24 mouse cellular contexts compared by ENCODE assay signal in the genomic region with DNA sequence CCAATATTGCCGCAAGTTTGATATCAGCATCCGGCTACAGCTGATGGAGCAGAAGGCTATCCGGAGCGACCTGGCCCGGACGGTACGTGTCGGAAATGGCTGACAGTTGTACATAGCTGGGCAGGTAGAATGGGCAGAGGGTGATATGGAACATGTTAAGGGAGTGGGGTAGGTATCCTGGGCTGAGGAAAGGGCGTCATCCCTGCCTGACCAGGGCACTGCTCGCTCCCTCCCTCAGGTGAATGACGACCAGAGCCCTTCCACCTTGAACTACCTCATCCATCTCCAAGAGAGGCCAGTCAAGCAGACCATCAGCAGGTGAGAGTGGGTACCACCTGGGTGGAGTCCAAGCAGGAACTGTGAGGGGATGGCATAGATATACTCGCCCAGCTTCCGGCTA. TPM values are rescaled to one million over a fixed set of nuclear protein-coding genes. Genes with fewer than 3 reads are reported as not detected.
DNase-seq lines count a peak whose midpoint lies in the region; ATAC-seq lines count a peak whose summit lies in the region.
"Had no signal": no experiment of that assay in that cellular context is flagged by ENCODE, and none has a peak within 500 bp of the region (broad histone marks: within the 10 kb centered on the region; RNA-seq: fewer than 3 reads in every experiment).

No protein-coding gene starts in this region.

- no peak overlapping the region for H3K9ac ChIP-seq in kidney, embryonic 14.5 days (ENCODE audit: low read depth, low read length)
- H3K9ac ChIP-seq: embryonic facial prominence, embryonic 13.5 days; hindbrain, embryonic 14.5 days; intestine, embryonic 15.5 days; liver, postnatal 0 days; neural tube, embryonic 15.5 days had no signal

- no peaks in the 10 kb centered on the region for H3K9me3 ChIP-seq in heart, embryonic 10.5 days
- H3K9me3 ChIP-seq in kidney, embryonic 14.5 days (ENCODE audit: control insufficient read depth, low read length), result no peaks in the 10 kb centered on the region
- 0 out of 2 replicates have a peak, but pooled peaks cover 5% of the 10 kb centered on the region for H3K9me3 ChIP-seq in megakaryocyte, embryonic 14.5 days
- H3K9me3 ChIP-seq: embryonic facial prominence, embryonic 13.5 days; intestine, embryonic 15.5 days; neural tube, embryonic 15.5 days had no signal

- H3K4me2 ChIP-seq in kidney, embryonic 14.5 days (replicated peaks; ENCODE audit: low read depth, low read length), result no peak overlapping the region
- H3K4me2 ChIP-seq: embryonic facial prominence, embryonic 13.5 days; hindbrain, embryonic 14.5 days; intestine, embryonic 15.5 days; neural tube, embryonic 15.5 days had no signal

- DNase-seq in heart, embryonic 10.5 days (ENCODE audit: low spot score), result no peak
- DNase-seq in heart, postnatal 4 days, result no peak
- no peak for DNase-seq in kidney, adult 11 months
- DNase-seq in layer of hippocampus, postnatal 25 days (ENCODE audit: extremely low spot score in 1 of 2, low spot score in 1 of 2), result no peak
- DNase-seq: adrenal gland, postnatal 25 days; B cell, adult 2 months; cerebellum, adult 11-12 months; cerebellum, postnatal 14 days; kidney, postnatal 36 days; left cerebral cortex, postnatal 4 days; liver; liver, postnatal 0 days; midbrain, embryonic 14.5 days; spleen, adult 18-20 months; thymus, adult 2 months had no signal

- peak overlapping the region; percentile 76 for H3K27ac ChIP-seq in heart, embryonic 10.5 days
- H3K27ac ChIP-seq in kidney, embryonic 14.5 days (ENCODE audit: low read depth, low read length), result peak overlapping the region; percentile 42; the same call in 1 of the 2 replicates
- H3K27ac ChIP-seq: embryonic facial prominence, embryonic 13.5 days; hindbrain, embryonic 14.5 days; intestine, embryonic 15.5 days; left cerebral cortex, adult 2 months; neural tube, embryonic 15.5 days had no signal

- H3K36me3 ChIP-seq in heart, embryonic 10.5 days, result peaks cover 50% of the 10 kb centered on the region
- H3K36me3 ChIP-seq in kidney, embryonic 14.5 days (ENCODE audit: control insufficient read depth, insufficient read depth, low read length), result peaks cover under 1% of the 10 kb centered on the region; the same call in 1 of the 2 replicates
- peaks cover 43% of the 10 kb centered on the region for H3K36me3 ChIP-seq in megakaryocyte, embryonic 14.5 days (replicated peaks; ENCODE audit: low read length)
- H3K36me3 ChIP-seq: intestine, embryonic 15.5 days had no signal

- no peak overlapping the region for H3K4me3 ChIP-seq in heart, embryonic 10.5 days
- H3K4me3 ChIP-seq in kidney, embryonic 14.5 days (ENCODE audit: low read length), result no peak overlapping the region
- H3K4me3 ChIP-seq in megakaryocyte, embryonic 14.5 days (replicated peaks), result peak overlapping the region; percentile 59
- H3K4me3 ChIP-seq: embryonic facial prominence, embryonic 13.5 days; intestine, embryonic 15.5 days; left cerebral cortex, adult 2 months; neural tube, embryonic 15.5 days had no signal

- peaks cover 75% of the 10 kb centered on the region for H3K4me1 ChIP-seq in heart, embryonic 10.5 days
- H3K4me1 ChIP-seq in kidney, embryonic 14.5 days (ENCODE audit: control insufficient read depth, insufficient read depth, low read length), result peaks cover 26% of the 10 kb centered on the region
- H3K4me1 ChIP-seq in megakaryocyte, embryonic 14.5 days, result peaks cover 86% of the 10 kb centered on the region

- no peaks in the 10 kb centered on the region for H3K27me3 ChIP-seq in heart, embryonic 10.5 days (ENCODE audit: insufficient read depth, poor library complexity, severe bottlenecking)
- no peaks in the 10 kb centered on the region; the same call in 1 of the 2 replicates for H3K27me3 ChIP-seq in kidney, embryonic 14.5 days (ENCODE audit: control insufficient read depth, insufficient read depth, low read length)
- peaks cover 41% of the 10 kb centered on the region for H3K27me3 ChIP-seq in megakaryocyte, embryonic 14.5 days (replicated peaks)
- H3K27me3 ChIP-seq: embryonic facial prominence, embryonic 13.5 days; intestine, embryonic 15.5 days; neural tube, embryonic 15.5 days had no signal

- 92% methylated on average over 13 of the region's 13 CpGs for WGBS in heart, embryonic 10.5 days
- 88% methylated on average over 13 of the region's 13 CpGs for WGBS in kidney, embryonic 14.5 days

- no peak for ATAC-seq in kidney, embryonic 14.5 days (ENCODE audit: low FRiP score, low TSS enrichment)
- ATAC-seq in megakaryocyte, adult 5-6 weeks (ENCODE audit: poor library complexity, severe bottlenecking), result no peak
- ATAC-seq: forebrain, embryonic 16.5 days; intestine, embryonic 15.5 days; liver, postnatal 0 days had no signal

RNA-seq across cellular contexts. Expression of a gene that starts 29.1 kb away (rescaled TPM):
- polyA plus RNA-seq in heart, embryonic 10.5 days (2016; fragmentation: Nextera tagmentation; extraction: Ambion mirVana), result 7.9 and 11.5 TPM in 2 replicates
- total RNA-seq in heart, postnatal 4 days (2021), result 10 to 100 TPM; 29.8 to 30.8 TPM
- polyA plus RNA-seq in kidney, embryonic 14.5 days (2014; fragmentation: Nextera tagmentation; extraction: Ambion mirVana), result 6.3 and 9.1 TPM in 2 replicates
- 0.56 and 0.73 TPM in 2 replicates for polyA plus RNA-seq in megakaryocyte, embryonic 14.5 days (2012; ENCODE audit: insufficient read depth, low replicate concordance)
- 0.67 and 1.1 TPM in 2 replicates for total RNA-seq in megakaryocyte, adult 5-6 weeks (2015)
- total RNA-seq in megakaryocyte, adult 5-6 weeks (2017), result 0.48 and 0.98 TPM in 2 replicates
- total RNA-seq in layer of hippocampus, postnatal 25 days (2021), result 10 to 100 TPM; 12.3 to 17.3 TPM

RNA-seq across cellular contexts. Expression of a gene that starts 44.2 kb away (rescaled TPM):
- 30.7 and 32.8 TPM in 2 replicates for polyA plus RNA-seq in heart, embryonic 10.5 days (2016; fragmentation: Nextera tagmentation; extraction: Ambion mirVana)
- 10 to 100 TPM; 55.1 to 59.8 TPM for total RNA-seq in heart, postnatal 4 days (2021)
- polyA plus RNA-seq in kidney, embryonic 14.5 days (2014; fragmentation: Nextera tagmentation; extraction: Ambion mirVana), result 36.0 and 57.6 TPM in 2 replicates
- polyA plus RNA-seq in megakaryocyte, embryonic 14.5 days (2012; ENCODE audit: insufficient read depth, low replicate concordance), result 7.3 TPM in 1 of 2 replicates, not detected in the other
- 66.6 and 69.0 TPM in 2 replicates for total RNA-seq in megakaryocyte, adult 5-6 weeks (2015)
- 88.5 and 97.9 TPM in 2 replicates for total RNA-seq in megakaryocyte, adult 5-6 weeks (2017)
- 10 to 100 TPM; 65.5 to 91.1 TPM for total RNA-seq in layer of hippocampus, postnatal 25 days (2021)

RNA-seq across cellular contexts. Expression of a gene that starts 56.4 kb away (rescaled TPM):
- 44.9 and 46.1 TPM in 2 replicates for polyA plus RNA-seq in heart, embryonic 10.5 days (2016; fragmentation: Nextera tagmentation; extraction: Ambion mirVana)
- total RNA-seq in heart, postnatal 4 days (2021), result 10 to 100 TPM; 41.6 to 44.4 TPM
- 17.9 and 49.4 TPM in 2 replicates for polyA plus RNA-seq in kidney, embryonic 14.5 days (2014; fragmentation: Nextera tagmentation; extraction: Ambion mirVana)
- polyA plus RNA-seq in megakaryocyte, embryonic 14.5 days (2012; ENCODE audit: insufficient read depth, low replicate concordance), result 6.7 and 8.7 TPM in 2 replicates
- total RNA-seq in megakaryocyte, adult 5-6 weeks (2015), result 68.0 and 75.8 TPM in 2 replicates
- total RNA-seq in megakaryocyte, adult 5-6 weeks (2017), result 124 and 135 TPM in 2 replicates
- 10 to 100 TPM; 40.9 to 43.0 TPM for total RNA-seq in layer of hippocampus, postnatal 25 days (2021)

Comparison
In these comparisons a context has a peak if more than half of its experiments do, and no peak if none do; other contexts are left out.
1. RNA of a gene that starts 29.1 kb away (total RNA-seq): 29.8 to 30.8 TPM in heart, postnatal 4 days and 12.3 to 17.3 TPM in layer of hippocampus, postnatal 25 days; 0.48 to 1.1 TPM in megakaryocyte, adult 5-6 weeks; every median in the first group is over 4 times any median in the second.